Mouse (Mus musculus): Measurements from ENCODE around the gene Fap. TPM values are rescaled to one million over a fixed set of nuclear protein-coding genes. Genes with fewer than 3 reads are reported as not detected.

Fap gene
- polyA plus RNA-seq, 1 experiment from 2014 or later = 2.6 TPM

DNA sequence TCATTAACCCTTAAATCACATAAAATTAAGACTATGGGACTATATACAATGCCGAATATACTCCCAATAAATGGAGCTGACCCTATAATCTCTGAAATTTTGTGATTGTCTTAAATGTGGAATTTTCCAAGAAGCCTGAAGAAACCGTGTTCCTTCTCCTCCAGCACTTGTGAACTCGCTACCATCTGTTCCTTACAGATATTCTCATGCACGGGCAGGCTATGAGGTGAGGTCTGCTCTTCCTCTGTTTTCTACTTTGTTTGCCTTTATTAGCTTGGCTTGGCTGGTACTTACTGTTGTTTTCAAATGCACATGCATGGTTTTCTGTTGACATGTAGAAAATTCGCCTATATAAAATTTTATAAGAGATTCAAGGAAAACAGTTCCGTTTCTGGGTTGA is 59.4 kb downstream of the Fap start:
- Histone ChIP-seq H3K9ac (no peak overlapping the region), H3K36me3 (no peaks in the 10 kb centered on the region), H3K9me3 (no peaks in the 10 kb centered on the region), H3K4me2 (no peak overlapping the region), H3K27ac (replicated peaks) (no peak overlapping the region), H3K4me1 (replicated peaks) (no peaks in the 10 kb centered on the region), H3K4me3 (no peak overlapping the region), H3K27me3 (no peaks in the 10 kb centered on the region)
- WGBS = 87% methylated on average over 6 of the region's 6 CpGs
- ATAC-seq (ENCODE audit: low read depth) = no peak

DNA sequence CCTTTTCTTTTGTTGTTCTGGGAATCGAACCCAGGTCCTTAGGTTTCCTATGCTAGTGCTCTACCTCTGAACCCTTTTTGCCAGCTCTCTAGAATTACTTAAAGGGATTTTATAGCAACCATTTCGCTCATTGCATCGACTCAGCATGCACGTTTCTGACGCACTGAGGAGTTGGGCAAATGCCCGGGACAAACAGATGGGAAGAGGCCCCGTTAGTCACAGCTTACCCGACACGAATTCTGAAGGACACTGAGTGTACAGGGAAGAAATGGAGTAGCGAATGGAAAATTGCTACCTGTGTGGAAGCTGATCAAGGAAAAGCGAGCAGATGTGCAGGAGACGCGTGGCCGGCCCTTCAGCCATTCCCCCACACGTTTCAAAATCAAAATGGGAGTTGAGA is 60.4 kb downstream of the Fap start:
- ATAC-seq (ENCODE audit: low read depth) = no peak
- no peaks in the 10 kb centered on the region for H3K4me1 ChIP-seq (replicated peaks)

DNA sequence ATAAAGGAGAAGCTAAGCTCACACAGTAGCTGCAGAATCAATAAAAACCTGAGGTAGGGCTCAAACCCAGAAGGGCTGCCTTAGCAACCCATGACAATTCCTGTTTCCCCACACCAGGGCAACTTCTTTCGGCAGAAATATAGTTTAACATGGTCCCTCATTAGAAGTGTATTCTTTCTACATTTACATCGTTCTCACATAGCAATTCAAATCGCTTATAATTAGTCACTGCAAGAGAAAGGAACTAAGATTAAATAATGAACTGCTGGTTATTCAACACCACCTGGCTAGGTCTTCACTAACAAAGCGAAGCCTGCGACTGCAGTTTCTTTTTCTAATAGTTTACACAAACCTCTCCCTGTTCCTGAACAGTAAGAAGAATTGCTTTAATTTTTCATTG is 66.7 kb downstream of the Fap start:
- Histone ChIP-seq H3K9ac (no peak overlapping the region), H3K27ac (replicated peaks) (no peak overlapping the region), H3K4me3 (no peak overlapping the region), H3K4me2 (no peak overlapping the region), H3K27me3 (no peaks in the 10 kb centered on the region), H3K4me1 (replicated peaks) (no peaks in the 10 kb centered on the region), H3K9me3 (no peaks in the 10 kb centered on the region), H3K36me3 (no peaks in the 10 kb centered on the region)
- 80% methylated on average over 5 of the region's 5 CpGs for WGBS
- no peak for ATAC-seq (ENCODE audit: low read depth)

More for the DNA sequence above, 60.4 kb downstream of the Fap start:
- H3K4me2 ChIP-seq = no peak overlapping the region
- H3K27ac ChIP-seq (replicated peaks) = no peak overlapping the region
- H3K4me3 ChIP-seq = no peak overlapping the region
- WGBS = 91% methylated on average over 15 of the region's 15 CpGs
- H3K9me3 ChIP-seq = no peaks in the 10 kb centered on the region
- H3K27me3 ChIP-seq = no peaks in the 10 kb centered on the region
- no peaks in the 10 kb centered on the region for H3K36me3 ChIP-seq
- no peak overlapping the region for H3K9ac ChIP-seq

DNA sequence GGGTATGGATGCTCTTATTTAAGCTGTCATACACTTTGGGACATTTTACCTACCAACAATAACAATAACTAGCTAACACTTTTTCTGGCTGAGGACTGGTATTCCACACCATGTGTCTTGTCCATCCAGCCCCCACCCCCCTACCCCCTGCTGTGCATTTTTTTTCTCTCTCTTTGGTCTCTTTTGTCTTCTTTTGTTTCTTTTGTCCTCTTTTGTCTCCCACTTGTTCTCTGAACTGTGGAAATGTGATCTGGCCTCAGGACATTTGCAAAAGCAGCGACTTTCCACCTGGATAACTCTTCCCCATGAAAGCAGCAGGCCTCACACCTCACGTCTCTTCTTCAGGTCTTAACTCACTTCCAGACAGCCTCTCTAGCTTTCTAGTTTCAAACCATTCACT is 67.4 kb downstream of the Fap start:
- no peak overlapping the region for H3K4me3 ChIP-seq
- H3K4me2 ChIP-seq = no peak overlapping the region
- no peak for ATAC-seq (ENCODE audit: low read depth)
- no peaks in the 10 kb centered on the region for H3K9me3 ChIP-seq
- H3K36me3 ChIP-seq = no peaks in the 10 kb centered on the region
- no peaks in the 10 kb centered on the region for H3K27me3 ChIP-seq
- H3K9ac ChIP-seq = no peak overlapping the region
- no peak overlapping the region for H3K27ac ChIP-seq (replicated peaks)
- 17% methylated on average over 2 of the region's 2 CpGs for WGBS
- H3K4me1 ChIP-seq (replicated peaks) = no peaks in the 10 kb centered on the region

DNA sequence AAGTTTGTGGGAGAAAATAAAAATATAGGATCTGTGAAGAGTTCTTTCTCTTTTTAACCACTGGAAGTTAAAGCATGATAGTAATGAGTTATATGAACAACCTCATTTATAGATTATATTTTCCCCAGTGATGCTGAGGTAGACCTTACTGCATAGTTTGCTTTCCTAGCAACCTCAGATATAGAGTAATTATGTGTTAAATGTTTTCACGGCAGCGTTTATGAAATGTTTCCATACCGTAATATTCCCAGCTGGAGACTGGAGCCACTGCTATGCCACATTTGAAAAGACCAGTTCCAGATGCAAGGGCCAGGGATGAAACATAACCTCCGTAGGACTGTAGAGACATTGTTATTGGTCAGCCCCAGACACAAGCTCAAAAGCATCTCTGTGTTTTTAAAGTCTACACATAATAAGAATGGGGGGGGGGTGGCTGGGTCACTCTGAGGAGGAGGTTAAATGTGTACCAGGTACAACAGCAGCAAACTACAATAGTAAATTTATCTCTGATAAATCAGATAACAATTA is 69.5 kb downstream of the Fap start:
- 80% methylated on average over 4 of the region's 4 CpGs for WGBS

DNA sequence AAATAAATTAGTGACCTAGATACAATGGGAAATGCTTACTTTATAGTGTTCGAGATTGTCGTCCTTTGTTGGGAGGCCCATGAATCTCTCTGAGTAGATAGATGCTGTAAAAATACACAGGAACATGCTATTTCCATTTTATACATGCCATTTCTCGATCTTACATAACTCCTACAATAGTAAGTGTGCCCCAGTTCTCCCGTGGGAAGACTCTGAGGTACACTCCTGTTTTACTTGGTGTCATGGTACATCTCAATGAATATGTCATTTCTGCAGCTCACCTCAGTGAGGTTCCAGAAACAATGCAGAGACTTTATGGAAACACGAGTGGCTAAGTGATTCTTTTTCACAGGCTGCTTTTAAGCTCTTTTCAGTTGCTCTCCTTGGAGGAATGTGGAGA is 70.5 kb downstream of the Fap start:
- no peak overlapping the region for H3K9ac ChIP-seq

More for the DNA sequence above, 69.5 kb downstream of the Fap start:
- Histone ChIP-seq H3K9me3 (no peaks in the 10 kb centered on the region), H3K4me2 (no peak overlapping the region), H3K4me1 (replicated peaks) (no peaks in the 10 kb centered on the region), H3K27ac (replicated peaks) (no peak overlapping the region), H3K36me3 (no peaks in the 10 kb centered on the region), H3K9ac (no peak overlapping the region), H3K4me3 (no peak overlapping the region), H3K27me3 (no peaks in the 10 kb centered on the region)
- ATAC-seq (ENCODE audit: low read depth) = no peak

DNA sequence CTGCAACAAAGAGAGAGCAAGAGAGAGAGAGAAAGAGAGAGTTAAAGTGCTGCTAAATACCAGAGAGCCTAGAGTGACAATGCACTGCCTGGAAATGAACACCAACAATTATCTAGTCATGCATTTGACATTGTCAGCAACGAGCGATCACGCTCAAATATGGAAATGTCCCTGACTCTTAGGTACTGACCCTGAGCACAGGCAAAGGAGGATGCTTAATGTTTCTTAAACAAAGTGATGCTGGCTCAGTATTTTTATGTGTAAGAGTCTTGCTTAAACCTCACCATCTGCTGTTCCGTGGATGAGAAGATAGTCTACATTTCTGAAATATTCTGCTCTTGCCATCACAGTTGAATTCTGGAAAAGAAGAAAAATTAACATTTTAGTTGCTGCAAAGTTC is 71.4 kb downstream of the Fap start:
- Histone ChIP-seq H3K9me3 (no peaks in the 10 kb centered on the region), H3K36me3 (no peaks in the 10 kb centered on the region), H3K4me2 (no peak overlapping the region), H3K27me3 (no peaks in the 10 kb centered on the region), H3K4me3 (no peak overlapping the region), H3K9ac (no peak overlapping the region), H3K4me1 (replicated peaks) (no peaks in the 10 kb centered on the region), H3K27ac (replicated peaks) (no peak overlapping the region)
- 89% methylated on average over 4 of the region's 4 CpGs for WGBS
- ATAC-seq (ENCODE audit: low read depth) = no peak

More for the DNA sequence above, 70.5 kb downstream of the Fap start:
- H3K4me2 ChIP-seq = no peak overlapping the region
- no peaks in the 10 kb centered on the region for H3K4me1 ChIP-seq (replicated peaks)
- no peaks in the 10 kb centered on the region for H3K36me3 ChIP-seq
- H3K27me3 ChIP-seq = no peaks in the 10 kb centered on the region
- H3K27ac ChIP-seq (replicated peaks) = no peak overlapping the region
- no peaks in the 10 kb centered on the region for H3K9me3 ChIP-seq
- WGBS = 82% methylated on average over 5 of the region's 5 CpGs
- H3K4me3 ChIP-seq = no peak overlapping the region
- no peak for ATAC-seq (ENCODE audit: low read depth)

DNA sequence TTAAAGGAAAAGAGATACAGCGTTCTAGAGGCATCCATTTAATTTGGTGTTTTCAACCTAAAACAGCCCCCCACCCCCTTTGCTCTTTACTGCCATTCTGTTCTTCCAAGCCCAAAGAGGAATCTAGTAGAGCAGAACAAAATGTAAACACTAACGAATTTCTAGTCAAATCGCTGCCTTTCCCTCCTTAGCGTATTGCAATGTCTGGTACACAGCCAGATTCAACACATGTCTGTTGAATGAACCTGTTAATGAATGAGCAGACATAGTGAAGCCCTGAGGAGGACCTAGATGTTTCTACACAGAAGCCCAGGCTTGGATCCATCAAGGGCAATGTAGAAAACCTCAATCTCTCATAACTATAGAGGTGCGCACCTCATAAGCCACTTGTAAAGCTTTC is 75.1 kb downstream of the Fap start:
- H3K27ac ChIP-seq (replicated peaks) = no peak overlapping the region
- no peak overlapping the region for H3K9ac ChIP-seq
- no peaks in the 10 kb centered on the region for H3K4me1 ChIP-seq (replicated peaks)
- no peak overlapping the region for H3K4me3 ChIP-seq
- no peak overlapping the region for H3K4me2 ChIP-seq
- 93% methylated on average over 5 of the region's 5 CpGs for WGBS
- no peaks in the 10 kb centered on the region for H3K36me3 ChIP-seq
- no peak for ATAC-seq (ENCODE audit: low read depth)
- no peaks in the 10 kb centered on the region for H3K9me3 ChIP-seq
- H3K27me3 ChIP-seq = no peaks in the 10 kb centered on the region

DNA sequence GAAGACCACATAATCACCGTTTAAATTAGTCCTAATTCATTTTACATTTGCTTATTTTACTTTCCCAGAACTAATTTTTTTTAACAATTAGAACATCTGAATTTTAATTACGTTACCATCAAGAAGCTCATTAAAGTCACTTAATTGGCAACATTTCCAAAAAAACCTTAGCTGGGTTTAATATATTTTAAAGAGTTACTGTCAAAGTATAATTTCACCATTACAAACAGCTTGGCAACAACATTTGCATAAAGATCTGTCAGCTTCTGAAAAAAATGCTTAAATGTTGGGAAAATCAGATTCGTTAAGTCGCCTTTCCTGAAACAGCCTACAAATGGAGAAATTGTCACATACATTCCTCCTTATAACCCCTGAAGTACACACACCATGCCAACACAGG is 75.8 kb downstream of the Fap start:
- no peak overlapping the region for H3K9ac ChIP-seq
- H3K4me2 ChIP-seq = no peak overlapping the region
- H3K4me3 ChIP-seq = no peak overlapping the region
- H3K4me1 ChIP-seq (replicated peaks) = no peaks in the 10 kb centered on the region
- H3K9me3 ChIP-seq = no peaks in the 10 kb centered on the region
- H3K27me3 ChIP-seq = no peaks in the 10 kb centered on the region
- WGBS = 83% methylated on average over 4 of the region's 4 CpGs
- no peak overlapping the region for H3K27ac ChIP-seq (replicated peaks)
- no peaks in the 10 kb centered on the region for H3K36me3 ChIP-seq
- ATAC-seq (ENCODE audit: low read depth) = no peak

DNA sequence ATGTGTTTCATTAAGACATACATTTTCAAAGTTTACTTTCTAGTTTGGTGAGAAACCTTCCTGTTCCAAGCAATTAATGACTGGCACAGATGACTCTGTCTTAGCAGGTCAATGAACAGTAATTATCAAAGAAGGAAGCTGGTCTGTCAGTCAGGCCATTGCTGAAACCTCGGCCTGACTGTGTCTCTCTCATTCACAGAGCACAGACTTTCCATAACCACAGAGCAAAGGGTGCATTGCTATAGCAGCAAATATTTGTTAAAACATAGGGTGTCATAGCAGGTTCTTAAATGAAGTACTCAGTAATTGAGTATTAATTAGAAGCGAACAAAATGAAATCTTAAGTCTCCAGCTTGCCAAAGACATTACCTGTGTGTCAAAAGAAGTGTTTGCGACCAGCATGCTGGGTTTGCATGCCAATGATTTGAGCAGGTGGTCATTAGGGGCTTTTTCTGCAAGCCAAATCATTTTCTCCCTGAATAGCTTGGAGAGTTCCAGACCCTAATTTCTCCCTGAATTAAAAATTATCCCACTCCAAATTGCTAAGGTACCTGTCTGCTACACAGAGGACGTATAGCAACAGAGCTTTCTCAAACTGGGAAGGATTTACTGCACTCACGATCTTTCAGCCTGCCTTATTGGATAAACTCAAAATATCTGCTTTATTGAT is 76.4 kb downstream of the Fap start:
- 81% methylated on average over 5 of the region's 5 CpGs for WGBS
- Histone ChIP-seq H3K9ac (no peak overlapping the region), H3K27ac (replicated peaks) (no peak overlapping the region), H3K4me1 (replicated peaks) (no peaks in the 10 kb centered on the region), H3K36me3 (no peaks in the 10 kb centered on the region), H3K27me3 (no peaks in the 10 kb centered on the region), H3K4me2 (no peak overlapping the region), H3K4me3 (no peak overlapping the region), H3K9me3 (no peaks in the 10 kb centered on the region)
- no peak for ATAC-seq (ENCODE audit: low read depth)

DNA sequence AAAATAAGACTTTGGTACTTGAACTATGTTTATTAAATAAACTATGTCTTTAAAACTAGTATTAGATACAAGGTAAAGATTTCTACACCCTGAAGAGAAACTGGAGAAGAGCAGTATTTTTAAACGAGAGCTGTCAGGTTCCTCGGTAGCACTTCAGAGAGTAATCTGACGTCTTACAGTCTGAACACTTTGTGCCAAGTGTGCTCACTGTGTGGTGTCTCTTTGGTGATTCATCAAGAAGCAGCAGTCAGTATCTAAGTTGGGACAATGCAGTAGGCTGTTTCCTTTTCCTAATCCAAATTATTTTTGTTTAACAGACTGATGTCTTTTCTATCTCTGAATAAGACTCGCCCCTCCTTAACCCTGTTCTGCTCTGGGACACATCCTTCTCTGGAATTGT is 78.5 kb downstream of the Fap start:
- H3K9me3 ChIP-seq = no peaks in the 10 kb centered on the region
- H3K27ac ChIP-seq (replicated peaks) = no peak overlapping the region
- WGBS = 80% methylated on average over 4 of the region's 4 CpGs
- H3K4me2 ChIP-seq = no peak overlapping the region
- no peaks in the 10 kb centered on the region for H3K4me1 ChIP-seq (replicated peaks)
- H3K9ac ChIP-seq = no peak overlapping the region
- no peaks in the 10 kb centered on the region for H3K36me3 ChIP-seq
- H3K27me3 ChIP-seq = no peaks in the 10 kb centered on the region
- H3K4me3 ChIP-seq = no peak overlapping the region
- ATAC-seq (ENCODE audit: low read depth) = no peak

DNA sequence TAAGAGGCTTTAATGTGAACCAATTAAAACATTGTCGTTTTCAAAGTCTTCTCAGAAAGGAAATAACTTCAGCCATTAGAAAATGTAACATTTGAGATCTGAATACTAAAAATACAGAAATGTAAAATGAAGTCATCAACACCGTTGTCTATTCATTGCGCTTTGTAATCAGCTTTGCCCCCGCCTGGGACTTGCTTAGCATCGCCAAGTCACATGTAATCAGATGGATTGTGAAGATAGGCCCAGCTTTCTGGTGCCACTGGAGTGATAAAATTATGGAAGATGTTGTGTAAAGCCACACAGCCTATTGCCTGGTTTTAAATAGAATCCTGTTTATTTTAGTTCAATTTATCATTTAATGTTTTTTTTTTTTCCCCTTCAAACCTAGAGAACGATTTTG is 84.0 kb downstream of the Fap start:
- Histone ChIP-seq H3K27ac (replicated peaks) (no peak overlapping the region), H3K36me3 (no peaks in the 10 kb centered on the region), H3K4me1 (replicated peaks) (no peaks in the 10 kb centered on the region), H3K4me2 (no peak overlapping the region), H3K4me3 (no peak overlapping the region), H3K9ac (no peak overlapping the region), H3K9me3 (no peaks in the 10 kb centered on the region), H3K27me3 (no peaks in the 10 kb centered on the region)
- 92% methylated on average over 6 of the region's 6 CpGs for WGBS
- no peak for ATAC-seq (ENCODE audit: low read depth)

DNA sequence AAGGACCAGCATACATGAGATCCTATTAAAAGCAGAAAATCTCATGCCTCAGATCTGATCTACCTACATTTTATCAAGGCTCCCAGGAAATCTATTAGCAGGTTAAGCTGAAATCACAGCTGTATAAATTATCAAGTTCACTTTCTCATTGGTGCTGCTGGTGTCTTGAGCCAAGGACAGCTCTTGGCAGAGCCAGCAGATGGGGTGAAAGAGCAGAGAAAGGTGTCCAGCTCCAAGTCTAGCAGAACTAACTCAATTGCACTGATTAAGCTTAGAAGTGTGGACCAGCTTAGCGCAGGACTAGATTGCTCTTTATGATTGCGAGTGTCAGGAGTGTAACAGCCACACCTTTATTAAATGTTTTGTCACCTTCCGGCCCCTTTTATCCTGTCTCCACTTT is 89.0 kb downstream of the Fap start:
- no peak for ATAC-seq (ENCODE audit: low read depth)
- Histone ChIP-seq H3K9me3 (no peaks in the 10 kb centered on the region), H3K27me3 (no peaks in the 10 kb centered on the region), H3K4me3 (no peak overlapping the region), H3K4me1 (replicated peaks) (no peaks in the 10 kb centered on the region), H3K4me2 (no peak overlapping the region), H3K27ac (replicated peaks) (no peak overlapping the region), H3K9ac (no peak overlapping the region), H3K36me3 (no peaks in the 10 kb centered on the region)
- 89% methylated on average over 3 of the region's 3 CpGs for WGBS
